Mouse (Mus musculus): Measurements from ENCODE around the gene Itgb7. TPM values are rescaled to one million over a fixed set of nuclear protein-coding genes. Genes with fewer than 3 reads are reported as not detected.

The Itgb7 gene
- polyA plus RNA-seq (2014; fragmentation: Illumina TruSeq; extraction: RNeasy Lipid Tissue Mini Kit (QIAGEN cat#74804); ENCODE audit: insufficient read depth, low read depth, low replicate concordance), result 31.0 TPM

DNA sequence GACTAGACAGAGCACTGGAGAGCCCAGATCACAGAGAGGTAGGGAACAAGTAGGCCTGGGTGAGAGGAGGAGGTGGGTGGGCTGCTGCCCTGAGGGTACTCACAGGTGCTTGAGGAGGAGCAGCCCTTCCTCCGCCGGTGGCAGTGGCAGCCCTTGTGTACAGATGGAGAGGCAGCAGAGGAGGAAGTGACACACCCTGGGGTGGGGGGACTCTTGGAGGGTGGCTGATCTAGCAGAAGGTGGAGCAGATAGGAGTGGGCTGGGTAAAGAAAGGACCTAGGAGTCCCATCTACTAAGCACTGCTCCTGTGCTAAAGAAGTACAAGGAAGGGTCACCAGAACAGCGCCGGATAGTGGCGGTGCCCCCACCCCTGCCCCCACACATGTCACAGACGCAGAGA lies at the start of gene Itgb7:
Gene Itgb7 (minus strand): TSS at position 197 of the 400 bp plus-strand sequence.

DNA sequence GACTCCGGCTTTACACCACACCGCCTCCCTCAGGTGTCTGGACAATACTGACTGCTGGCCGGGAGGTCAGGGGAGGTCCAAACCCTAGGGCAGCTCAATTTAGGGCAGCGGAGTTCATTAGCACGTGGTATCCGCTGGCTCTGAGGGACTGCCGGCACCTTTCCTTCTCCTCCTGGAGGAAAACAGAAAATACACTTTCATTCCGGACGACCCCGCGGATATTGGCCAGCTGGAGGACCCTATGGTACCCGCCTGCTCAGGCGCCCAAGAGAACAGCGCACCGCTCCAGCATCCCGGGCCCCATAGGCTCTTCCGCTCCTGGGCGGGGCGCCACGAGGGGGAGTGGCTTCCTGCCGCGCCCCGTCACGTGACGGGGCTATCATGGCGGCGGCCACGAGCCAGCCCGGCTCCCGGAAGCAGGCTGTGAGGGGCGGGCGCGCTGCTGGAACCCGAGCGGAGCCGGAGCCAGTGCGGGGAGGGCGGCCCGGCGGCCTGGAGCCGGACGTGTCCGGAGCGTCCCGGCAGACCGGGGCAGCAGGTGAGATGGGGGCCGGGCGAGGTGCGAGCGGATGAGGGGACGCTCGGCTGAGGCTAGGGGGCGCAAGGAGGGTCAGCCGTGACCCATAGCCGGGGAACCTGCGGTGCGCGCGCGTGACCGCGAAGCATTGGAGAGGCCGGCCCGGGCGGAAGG lies 47.5 kb upstream of the Itgb7 start, which contains the start of gene Mfsd5:
Gene Mfsd5 (plus strand): TSS at position 363 of the 691 bp plus-strand sequence.

DNA sequence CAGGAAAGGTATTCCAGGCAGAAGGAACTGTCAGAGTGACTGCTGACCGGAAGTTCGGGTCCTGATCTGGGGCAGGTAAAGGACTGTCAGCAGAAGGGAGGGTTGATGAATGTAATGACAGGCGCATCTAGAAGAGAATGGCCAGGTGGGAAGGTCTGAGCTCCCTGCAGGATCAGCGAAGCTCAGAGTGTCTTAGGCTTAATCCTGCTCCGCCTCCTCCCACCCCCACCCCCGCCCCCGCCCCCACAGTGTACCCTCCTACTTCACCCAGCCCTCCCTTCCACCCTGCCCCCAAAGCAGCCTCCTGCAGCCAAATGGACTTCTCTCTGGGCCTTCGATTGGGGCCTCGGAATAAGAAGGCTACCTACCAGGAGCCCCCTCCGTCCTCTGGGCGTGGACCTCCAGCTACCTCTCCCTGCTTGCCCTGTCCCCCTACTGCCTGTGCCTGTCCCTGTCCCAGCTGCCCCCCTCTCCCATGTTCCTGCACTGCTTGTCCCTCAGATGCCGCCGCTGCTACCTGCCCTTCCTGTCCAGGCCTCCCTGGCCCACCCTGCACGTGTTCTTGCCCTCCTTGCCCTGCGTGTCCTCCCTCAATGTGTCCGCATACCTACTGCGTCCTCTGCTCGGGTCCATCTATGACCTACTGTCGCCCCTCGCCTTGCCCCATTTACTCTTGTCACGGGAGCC lies 38.7 kb upstream of the Itgb7 start, which contains the start of gene Gm9918:
Gene Gm9918 (plus strand): TSS at position 290 of the 687 bp plus-strand sequence.

DNA sequence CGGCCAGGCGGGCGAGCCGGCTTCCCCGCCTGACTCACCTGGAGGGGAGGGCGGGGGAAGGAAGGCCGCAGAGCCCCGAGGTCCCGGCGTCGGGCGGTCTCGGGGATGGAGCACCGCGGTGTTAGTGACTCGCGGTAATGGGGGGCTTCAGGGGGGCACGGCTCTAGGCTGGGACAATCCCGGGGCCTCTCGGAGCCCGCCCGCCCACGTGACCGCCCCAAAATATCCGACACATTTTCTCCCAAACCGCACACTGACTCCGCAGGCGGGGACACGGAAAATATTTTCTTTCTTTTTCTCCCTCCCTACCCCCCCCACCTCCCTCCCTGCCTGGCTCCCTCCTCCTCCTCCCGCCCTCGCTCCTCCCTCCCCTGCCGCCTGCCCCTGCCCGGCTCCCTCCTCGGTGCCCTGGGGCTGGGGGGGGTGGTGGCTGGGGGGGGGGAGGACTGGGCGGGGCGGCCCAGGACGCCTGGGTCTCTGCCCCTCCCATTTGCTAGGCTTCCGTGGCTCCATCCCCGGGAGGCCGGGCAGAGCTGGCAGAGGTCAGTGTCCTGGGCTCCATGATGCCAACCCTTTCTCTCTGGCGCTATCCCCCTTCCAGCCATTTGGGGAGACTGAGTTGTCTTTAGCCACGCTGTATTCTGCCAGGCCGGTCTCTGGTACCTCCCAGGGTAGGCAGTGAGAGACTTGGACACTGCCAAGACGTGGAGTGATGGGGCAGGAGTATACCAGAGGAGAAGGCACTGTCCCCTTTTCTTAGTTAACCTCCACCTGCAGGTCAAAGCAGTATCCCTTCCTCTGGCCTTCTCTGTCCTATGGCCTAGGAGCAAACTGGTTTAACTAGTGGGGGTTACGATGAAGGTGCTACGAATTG lies 25.7 kb upstream of the Itgb7 start, which contains the start of gene Rarg:
Gene Rarg (minus strand): TSS at position 316 of the 874 bp plus-strand sequence.

DNA sequence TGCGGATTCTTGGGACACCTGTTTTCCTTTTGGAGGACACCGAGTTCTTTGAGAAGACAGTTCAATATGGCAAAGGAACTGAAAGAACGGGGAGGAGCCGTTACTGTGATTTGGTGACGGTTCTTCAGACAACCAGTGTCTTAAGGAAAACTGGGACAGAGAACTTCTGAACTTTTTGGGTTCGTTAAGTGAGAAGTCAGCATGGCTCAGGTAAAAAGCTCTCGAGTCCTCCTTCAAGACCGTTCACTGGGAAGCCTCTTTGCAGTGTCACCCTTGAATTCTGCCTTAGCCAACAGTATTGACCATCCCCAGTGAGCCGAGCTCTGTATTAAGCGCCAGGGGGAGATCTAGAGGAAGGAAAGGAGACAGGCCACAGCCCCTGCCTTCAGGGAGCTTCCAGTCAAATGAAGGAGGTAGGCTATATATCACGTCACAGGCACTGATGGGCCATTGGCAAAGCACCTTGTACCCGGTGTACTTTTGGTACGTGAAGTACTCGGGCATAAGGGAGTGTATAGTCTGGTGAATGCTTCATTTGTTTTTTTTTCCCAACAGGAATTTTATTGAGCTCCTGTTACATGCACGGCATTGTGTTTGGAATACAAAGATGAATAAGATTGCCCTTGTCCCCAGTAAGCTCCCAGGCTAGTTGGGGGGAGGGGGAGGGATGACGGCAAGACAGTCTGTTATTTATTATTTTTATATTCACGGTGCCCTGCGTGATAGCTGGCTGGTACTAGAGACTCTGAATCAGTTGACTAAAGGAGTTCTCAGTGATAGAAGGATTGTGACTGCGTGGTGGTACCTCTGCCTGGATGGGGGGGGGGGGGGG lies 26.9 kb downstream of the Itgb7 start, which contains the start of gene Csad:
Gene Csad (minus strand): TSS at position 51 of the 832 bp plus-strand sequence.

DNA sequence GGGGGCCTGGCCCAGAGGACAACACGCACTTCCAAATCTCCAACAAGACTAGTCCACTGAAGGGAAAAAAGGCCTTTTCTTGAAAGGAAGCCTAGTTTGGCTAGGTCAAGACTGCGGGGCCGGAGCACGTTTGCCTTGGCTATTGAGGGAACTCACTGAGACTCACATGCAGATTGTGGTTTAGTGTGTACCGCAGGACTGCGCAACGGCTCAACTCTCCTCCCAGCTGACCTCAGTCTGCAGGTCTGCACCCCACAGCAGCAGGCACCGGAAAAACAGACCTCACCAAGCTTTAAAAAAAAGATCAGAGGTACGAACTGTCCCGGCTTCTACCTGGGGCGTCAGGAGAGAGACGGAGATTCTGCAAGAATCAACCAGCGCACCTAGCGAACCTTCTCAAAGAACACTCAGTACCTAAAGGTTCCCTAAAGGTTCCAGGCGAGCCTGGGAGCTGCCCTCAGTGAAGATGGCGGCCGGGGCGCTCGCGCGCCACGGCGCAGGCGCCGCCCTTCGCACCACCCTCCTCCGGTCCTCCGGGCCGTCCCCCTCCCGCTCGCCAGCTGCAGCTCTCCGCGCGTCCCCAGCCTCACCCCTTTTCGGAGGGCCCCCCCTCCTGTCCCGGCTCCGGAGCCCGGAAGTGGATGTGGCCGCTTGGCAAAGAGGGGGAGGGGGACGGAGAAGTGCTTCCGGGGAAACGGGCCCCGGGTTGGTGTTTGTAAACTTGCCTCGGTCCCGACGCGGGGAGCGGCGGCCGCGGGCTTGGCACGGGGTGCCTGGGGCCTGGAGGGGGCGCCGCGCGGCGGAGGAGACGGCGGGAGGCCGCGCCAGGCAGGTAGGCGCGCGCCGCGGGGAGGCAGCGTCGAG lies 28.5 kb downstream of the Itgb7 start, which contains the start of gene Zfp740:
Gene Zfp740 (plus strand): TSS at position 279 of the 864 bp plus-strand sequence.

Other genes with a start within 250 kb of the Itgb7 start
- gene Krt8, start 227.5 kb downstream of the Itgb7 start, polyA plus RNA-seq (2014; fragmentation: Illumina TruSeq; extraction: RNeasy Lipid Tissue Mini Kit (QIAGEN cat#74804); ENCODE audit: insufficient read depth, low read depth, low replicate concordance), result 137 TPM
- 91.4 TPM for gene Krt18, start 203.8 kb downstream of the Itgb7 start, polyA plus RNA-seq (2014; fragmentation: Illumina TruSeq; extraction: RNeasy Lipid Tissue Mini Kit (QIAGEN cat#74804); ENCODE audit: insufficient read depth, low read depth, low replicate concordance)
- 66.8 TPM for gene Eif4b, start 158.2 kb downstream of the Itgb7 start, polyA plus RNA-seq (2014; fragmentation: Illumina TruSeq; extraction: RNeasy Lipid Tissue Mini Kit (QIAGEN cat#74804); ENCODE audit: insufficient read depth, low read depth, low replicate concordance)
- gene Tns2, start 131.5 kb downstream of the Itgb7 start, polyA plus RNA-seq (2014; fragmentation: Illumina TruSeq; extraction: RNeasy Lipid Tissue Mini Kit (QIAGEN cat#74804); ENCODE audit: insufficient read depth, low read depth, low replicate concordance), result 166 TPM
- 27.8 TPM for gene Spryd3, start 95.7 kb downstream of the Itgb7 start, polyA plus RNA-seq (2014; fragmentation: Illumina TruSeq; extraction: RNeasy Lipid Tissue Mini Kit (QIAGEN cat#74804); ENCODE audit: insufficient read depth, low read depth, low replicate concordance)
- 398 TPM for gene Igfbp6, start 87.6 kb downstream of the Itgb7 start, polyA plus RNA-seq (2014; fragmentation: Illumina TruSeq; extraction: RNeasy Lipid Tissue Mini Kit (QIAGEN cat#74804); ENCODE audit: insufficient read depth, low read depth, low replicate concordance)
- 0.20 TPM for gene Soat2, start 81.4 kb downstream of the Itgb7 start, polyA plus RNA-seq (2014; fragmentation: Illumina TruSeq; extraction: RNeasy Lipid Tissue Mini Kit (QIAGEN cat#74804); ENCODE audit: insufficient read depth, low read depth, low replicate concordance)
- gene Zfp740, start 28.7 kb downstream of the Itgb7 start, polyA plus RNA-seq (2014; fragmentation: Illumina TruSeq; extraction: RNeasy Lipid Tissue Mini Kit (QIAGEN cat#74804); ENCODE audit: insufficient read depth, low read depth, low replicate concordance), result 35.1 TPM
- 26.9 TPM for gene Csad, start 27.2 kb downstream of the Itgb7 start, polyA plus RNA-seq (2014; fragmentation: Illumina TruSeq; extraction: RNeasy Lipid Tissue Mini Kit (QIAGEN cat#74804); ENCODE audit: insufficient read depth, low read depth, low replicate concordance)
- 32.8 TPM for gene Rarg, start 25.6 kb upstream of the Itgb7 start, polyA plus RNA-seq (2014; fragmentation: Illumina TruSeq; extraction: RNeasy Lipid Tissue Mini Kit (QIAGEN cat#74804); ENCODE audit: insufficient read depth, low read depth, low replicate concordance)
- 0.10 TPM for gene Gm9918, start 38.6 kb upstream of the Itgb7 start, polyA plus RNA-seq (2014; fragmentation: Illumina TruSeq; extraction: RNeasy Lipid Tissue Mini Kit (QIAGEN cat#74804); ENCODE audit: insufficient read depth, low read depth, low replicate concordance)
- gene Mfsd5, start 47.5 kb upstream of the Itgb7 start, polyA plus RNA-seq (2014; fragmentation: Illumina TruSeq; extraction: RNeasy Lipid Tissue Mini Kit (QIAGEN cat#74804); ENCODE audit: insufficient read depth, low read depth, low replicate concordance), result 38.5 TPM
- 1.2 TPM for gene Espl1, start 64.3 kb upstream of the Itgb7 start, polyA plus RNA-seq (2014; fragmentation: Illumina TruSeq; extraction: RNeasy Lipid Tissue Mini Kit (QIAGEN cat#74804); ENCODE audit: insufficient read depth, low read depth, low replicate concordance)
- 792 TPM for gene Pfdn5, start 94.2 kb upstream of the Itgb7 start, polyA plus RNA-seq (2014; fragmentation: Illumina TruSeq; extraction: RNeasy Lipid Tissue Mini Kit (QIAGEN cat#74804); ENCODE audit: insufficient read depth, low read depth, low replicate concordance)
- gene Myg1, start 99.8 kb upstream of the Itgb7 start, polyA plus RNA-seq (2014; fragmentation: Illumina TruSeq; extraction: RNeasy Lipid Tissue Mini Kit (QIAGEN cat#74804); ENCODE audit: insufficient read depth, low read depth, low replicate concordance), result 41.8 TPM
- gene Aaas, start 118.8 kb upstream of the Itgb7 start, polyA plus RNA-seq (2014; fragmentation: Illumina TruSeq; extraction: RNeasy Lipid Tissue Mini Kit (QIAGEN cat#74804); ENCODE audit: insufficient read depth, low read depth, low replicate concordance), result 13.3 TPM
- gene Sp7, start 135.2 kb upstream of the Itgb7 start, polyA plus RNA-seq (2014; fragmentation: Illumina TruSeq; extraction: RNeasy Lipid Tissue Mini Kit (QIAGEN cat#74804); ENCODE audit: insufficient read depth, low read depth, low replicate concordance), result not detected
- 12.7 TPM for gene Sp1, start 174.2 kb upstream of the Itgb7 start, polyA plus RNA-seq (2014; fragmentation: Illumina TruSeq; extraction: RNeasy Lipid Tissue Mini Kit (QIAGEN cat#74804); ENCODE audit: insufficient read depth, low read depth, low replicate concordance)
- gene Amhr2, start 213.4 kb upstream of the Itgb7 start, polyA plus RNA-seq (2014; fragmentation: Illumina TruSeq; extraction: RNeasy Lipid Tissue Mini Kit (QIAGEN cat#74804); ENCODE audit: insufficient read depth, low read depth, low replicate concordance), result 9.2 TPM
- 139 TPM for gene Prr13, start 227.1 kb upstream of the Itgb7 start, polyA plus RNA-seq (2014; fragmentation: Illumina TruSeq; extraction: RNeasy Lipid Tissue Mini Kit (QIAGEN cat#74804); ENCODE audit: insufficient read depth, low read depth, low replicate concordance)
- gene Pcbp2, start 238.6 kb upstream of the Itgb7 start, polyA plus RNA-seq (2014; fragmentation: Illumina TruSeq; extraction: RNeasy Lipid Tissue Mini Kit (QIAGEN cat#74804); ENCODE audit: insufficient read depth, low read depth, low replicate concordance), result 289 TPM